Mouse (Mus musculus) spleen, adult 18-20 months (tissue): ENCODE measurements at regions not wholly inside any gene's neighbourhood (a gene's known extent, or its start where the extent isn't known, plus 50 kb on each side); places are given as distances from the start of the nearest gene placed in this dataset.

Experiments
- DNase-seq, 2 experiments: peaks; one replicate each; pipeline ENCODE4 v3.0.0; 2022; ENCODE audit warnings: mixed read lengths in 2 of 2

- DNase-seq = no peak
These were observed 245.2 kb upstream of the 1700056E22Rik start for GRCm38 (mm10) chr1:184279263-184279662.

GRCm38 (mm10) chr1:184277001-184277400 lies 242.9 kb upstream of the 1700056E22Rik start:
- no peak for DNase-seq

DNA sequence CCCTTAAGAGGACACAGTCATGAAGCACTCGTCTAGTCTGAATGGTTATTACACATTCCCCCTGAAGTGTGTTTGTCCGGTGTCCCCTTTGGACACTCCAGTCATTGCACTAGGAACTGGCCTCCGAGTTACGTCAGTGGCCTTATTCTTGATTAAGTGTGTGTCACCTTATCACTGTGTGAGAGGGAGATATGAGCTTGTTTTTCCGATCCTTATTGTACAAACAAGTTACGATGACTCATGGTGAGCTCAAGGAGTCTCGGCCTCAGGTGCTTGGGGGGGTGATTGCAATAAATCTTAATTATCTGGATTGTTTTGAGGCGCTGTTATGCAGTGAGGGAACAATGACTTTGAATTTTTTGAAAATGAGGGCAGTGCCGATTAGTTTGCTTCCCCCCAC lies 241.8 kb upstream of the 1700056E22Rik start:
- DNase-seq = no peak

- DNase-seq = no peak
These were observed 241.3 kb upstream of the 1700056E22Rik start for GRCm38 (mm10) chr1:184275396-184275795.

DNA sequence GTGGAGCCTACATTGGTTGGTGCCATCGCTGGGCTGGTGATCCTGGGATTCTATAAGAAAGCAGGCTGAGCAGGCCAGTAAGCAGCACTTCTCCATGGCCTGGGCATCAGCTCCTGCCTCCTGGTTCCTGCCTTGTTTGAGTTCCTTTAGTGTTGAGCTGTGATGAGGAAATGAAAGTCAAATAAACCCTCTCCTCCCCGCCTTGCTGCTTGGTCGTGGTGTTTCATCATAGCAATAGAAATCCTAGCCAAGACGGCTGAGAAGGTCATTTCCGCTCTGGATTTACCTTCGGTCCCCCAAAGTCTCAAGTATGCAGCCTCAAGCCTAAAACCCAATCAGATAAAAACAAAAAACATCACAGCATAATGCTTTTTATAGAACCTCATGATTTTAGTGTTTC lies 240.6 kb upstream of the 1700056E22Rik start:
- no peak for DNase-seq

- no peak for DNase-seq
These were observed 239.6 kb upstream of the 1700056E22Rik start for GRCm38 (mm10) chr1:184273722-184274121.

GRCm38 (mm10) chr1:184271254-184271653 lies 237.2 kb upstream of the 1700056E22Rik start:
- no peak for DNase-seq

DNA sequence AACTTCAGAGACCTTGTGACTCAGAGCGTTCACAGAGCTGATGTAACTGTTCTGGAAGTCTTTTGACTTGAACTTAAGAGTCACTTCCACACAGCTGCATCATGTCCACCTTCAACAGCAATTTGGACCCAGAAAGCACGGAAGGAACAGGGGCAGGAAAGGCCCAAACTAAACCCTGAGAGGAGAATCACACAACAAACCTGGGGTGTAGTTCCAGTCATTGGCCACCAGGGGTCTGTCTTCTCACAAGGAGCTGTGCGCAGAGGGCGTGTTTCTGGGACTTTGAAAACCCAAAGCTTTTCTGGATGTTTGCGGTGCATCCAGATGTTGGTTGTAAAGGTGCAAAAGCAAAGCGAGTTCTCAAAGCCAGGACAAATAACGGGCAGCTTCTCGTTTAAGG lies 231.9 kb upstream of the 1700056E22Rik start:
- peak; percentile 12 to 44 for DNase-seq

DNA sequence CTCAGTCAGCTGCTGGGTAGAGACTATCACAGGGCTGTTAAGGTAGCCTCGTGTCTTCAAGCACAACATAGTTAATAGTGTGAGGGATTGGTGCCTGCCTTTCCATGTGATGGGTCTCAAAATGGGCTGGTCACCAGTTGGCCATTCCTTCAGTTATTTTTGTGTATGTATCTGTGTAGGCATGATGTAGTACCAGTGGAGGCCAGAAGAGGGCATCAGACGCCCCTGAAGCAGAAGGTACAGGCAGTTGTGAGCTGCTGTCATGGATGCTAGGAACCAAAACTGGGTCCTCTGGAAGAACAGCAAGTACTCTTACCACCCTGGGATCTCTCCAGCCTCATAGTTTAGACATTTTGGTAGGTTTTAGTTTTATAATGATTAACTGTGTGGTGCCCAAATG lies 228.9 kb upstream of the 1700056E22Rik start:
- peak in 1 of 2 experiments; percentile 32 for DNase-seq

GRCm38 (mm10) chr1:184261385-184261727 lies 227.3 kb upstream of the 1700056E22Rik start:
- no peak for DNase-seq

DNA sequence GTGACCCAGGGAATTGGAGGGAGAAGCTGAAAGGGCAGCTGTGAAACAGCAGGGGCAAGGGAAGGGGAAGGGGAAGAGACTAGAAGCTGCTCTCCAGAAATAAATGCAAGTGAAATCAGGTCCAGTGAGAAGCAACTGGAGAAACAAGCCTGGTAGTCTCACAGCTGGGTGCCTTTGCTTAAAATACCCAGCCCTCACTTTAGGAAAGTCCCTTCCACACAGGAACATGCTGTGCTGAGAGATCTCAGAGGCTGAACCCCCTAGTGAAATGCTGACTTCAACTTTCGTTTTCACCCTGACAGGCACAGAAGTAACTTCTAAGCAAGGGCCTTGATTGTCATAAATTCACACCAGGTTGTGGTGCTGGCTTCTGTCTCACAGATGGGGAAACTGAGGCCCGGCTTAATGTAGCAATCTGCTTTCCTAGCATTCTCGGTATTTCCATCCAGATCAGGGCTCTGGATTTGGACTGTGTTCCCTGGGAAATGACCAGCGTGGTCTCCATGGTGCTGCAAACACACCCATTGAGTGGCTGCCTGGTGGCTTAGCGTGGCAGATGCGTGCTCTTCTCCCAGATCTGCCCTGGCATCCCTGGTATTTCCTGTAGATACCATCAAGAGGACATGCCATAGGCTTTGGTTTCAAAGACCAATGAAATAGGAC lies 226.8 kb upstream of the 1700056E22Rik start:
- DNase-seq = peak; percentile 23 to 24

GRCm38 (mm10) chr1:184259853-184260252 lies 225.8 kb upstream of the 1700056E22Rik start:
- DNase-seq = no peak

DNA sequence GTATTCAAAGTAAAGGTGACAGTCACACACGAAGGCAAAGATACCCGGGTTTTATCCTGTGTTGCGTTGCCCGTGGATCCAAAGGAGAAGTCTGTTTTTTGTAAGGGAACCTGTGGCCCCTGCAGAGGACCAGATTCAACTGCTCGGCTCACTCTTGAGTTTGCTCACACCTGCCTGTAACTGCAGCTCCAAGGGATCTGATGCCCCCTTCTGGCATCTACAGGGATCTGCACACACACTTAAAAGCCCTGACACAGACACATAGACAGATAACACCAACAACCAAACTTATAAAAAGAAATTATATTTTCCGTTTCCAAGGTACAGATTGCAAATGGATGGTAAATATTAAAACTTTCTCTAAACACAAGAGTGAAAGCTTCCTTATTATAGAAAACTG lies 223.3 kb upstream of the 1700056E22Rik start:
- DNase-seq = no peak

DNA sequence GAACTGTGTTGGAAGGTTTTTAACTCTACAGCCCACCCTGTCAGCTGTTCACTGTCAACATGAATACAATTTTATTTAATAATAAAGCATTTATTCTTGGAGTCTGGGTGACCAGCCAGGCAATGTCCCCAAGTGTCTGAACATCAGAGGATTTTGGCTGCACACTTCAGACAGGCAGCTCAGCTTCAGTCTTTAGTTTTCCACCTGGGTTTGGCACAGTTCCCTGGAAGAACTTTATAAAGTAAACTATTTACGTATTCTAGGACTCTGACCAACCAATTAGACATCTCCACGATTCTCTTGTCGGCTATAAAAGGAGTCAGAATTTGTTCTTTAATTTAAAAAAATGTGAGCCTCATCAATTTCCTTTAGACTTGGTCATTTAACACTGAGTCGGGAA lies 220.8 kb upstream of the 1700056E22Rik start:
- DNase-seq = no peak

GRCm38 (mm10) chr1:184244730-184245488 lies 210.8 kb upstream of the 1700056E22Rik start:
- no peak for DNase-seq

DNA sequence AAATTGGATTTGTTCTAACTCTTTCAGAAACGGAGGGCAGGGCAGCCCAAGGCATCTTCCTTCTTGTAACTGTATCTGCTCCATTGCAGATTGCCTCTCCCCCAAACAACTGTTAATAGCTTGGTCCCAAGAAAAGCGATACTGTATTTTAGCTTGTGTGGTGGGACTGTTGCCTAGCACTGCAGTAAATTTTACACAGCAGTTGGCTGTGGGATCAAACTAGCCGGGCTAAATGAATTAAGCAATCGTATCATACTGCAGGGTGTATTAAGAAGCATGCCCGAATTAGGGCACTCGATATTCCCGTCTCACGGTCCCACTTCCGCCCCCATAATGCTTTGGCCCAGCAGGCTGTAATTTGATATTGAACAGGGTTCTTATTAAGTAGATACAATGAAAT lies 210.2 kb upstream of the 1700056E22Rik start:
- no peak for DNase-seq

DNA sequence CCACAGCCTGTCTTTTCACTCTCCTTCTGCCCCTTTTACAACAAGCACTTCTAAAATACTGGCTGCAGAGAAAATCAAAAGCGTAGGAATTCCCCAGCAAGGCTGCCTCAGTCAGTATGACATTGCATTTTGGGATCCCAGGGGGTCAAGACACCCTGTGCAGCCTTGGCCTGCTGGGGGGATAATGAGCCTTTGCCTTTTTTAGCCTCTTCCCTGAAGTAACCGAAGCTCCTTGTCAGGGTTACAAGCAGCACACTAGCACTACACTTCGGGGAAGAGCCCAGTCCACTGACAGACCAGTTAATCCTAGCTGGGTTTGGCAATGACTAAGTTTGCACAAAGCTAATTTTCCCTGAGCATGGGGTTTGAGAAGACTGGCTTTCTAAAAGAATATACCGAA lies 207.7 kb upstream of the 1700056E22Rik start:
- no peak for DNase-seq

DNA sequence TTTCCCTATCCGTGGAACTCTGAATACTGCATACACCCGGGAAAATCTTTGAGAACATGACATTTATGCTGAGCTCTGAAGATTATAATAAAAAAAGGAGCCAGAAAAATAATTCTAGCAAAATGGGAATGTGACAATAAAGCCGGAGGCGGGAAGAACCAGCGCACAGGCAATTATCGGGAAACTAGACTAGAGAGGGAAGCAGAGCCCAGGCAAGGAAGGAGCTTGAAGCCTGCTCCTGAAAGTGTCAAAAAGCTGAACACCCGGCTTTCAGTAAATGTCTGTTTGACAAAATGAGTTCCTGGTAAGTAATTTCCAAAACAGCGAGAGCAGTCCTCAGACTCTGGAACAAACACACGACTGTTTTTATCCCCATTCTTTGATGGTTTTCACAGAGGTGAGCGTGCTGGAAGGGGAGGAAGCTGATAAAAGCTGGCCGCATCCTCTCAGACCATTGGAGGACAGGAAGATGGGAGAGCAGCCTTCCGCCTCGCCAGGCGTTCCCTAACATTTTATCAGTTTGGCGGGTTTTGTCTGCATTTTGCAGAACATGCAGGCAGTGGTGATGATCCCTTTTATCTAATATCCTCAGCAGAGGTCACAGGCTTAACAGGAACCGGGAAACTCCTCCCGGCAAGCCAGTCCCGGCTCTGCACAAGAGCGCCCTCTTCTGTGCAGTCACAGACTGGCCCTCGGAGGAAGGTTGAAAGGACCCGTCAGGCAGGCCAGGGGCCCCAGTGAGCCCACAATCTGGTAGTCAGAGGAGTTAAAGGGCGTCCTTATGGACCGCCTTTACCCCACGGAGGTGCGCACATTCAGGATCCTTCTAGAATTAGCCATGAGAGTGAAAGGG lies 201.3 kb upstream of the 1700056E22Rik start:
- DNase-seq = peak; percentile 19 to 59

DNA sequence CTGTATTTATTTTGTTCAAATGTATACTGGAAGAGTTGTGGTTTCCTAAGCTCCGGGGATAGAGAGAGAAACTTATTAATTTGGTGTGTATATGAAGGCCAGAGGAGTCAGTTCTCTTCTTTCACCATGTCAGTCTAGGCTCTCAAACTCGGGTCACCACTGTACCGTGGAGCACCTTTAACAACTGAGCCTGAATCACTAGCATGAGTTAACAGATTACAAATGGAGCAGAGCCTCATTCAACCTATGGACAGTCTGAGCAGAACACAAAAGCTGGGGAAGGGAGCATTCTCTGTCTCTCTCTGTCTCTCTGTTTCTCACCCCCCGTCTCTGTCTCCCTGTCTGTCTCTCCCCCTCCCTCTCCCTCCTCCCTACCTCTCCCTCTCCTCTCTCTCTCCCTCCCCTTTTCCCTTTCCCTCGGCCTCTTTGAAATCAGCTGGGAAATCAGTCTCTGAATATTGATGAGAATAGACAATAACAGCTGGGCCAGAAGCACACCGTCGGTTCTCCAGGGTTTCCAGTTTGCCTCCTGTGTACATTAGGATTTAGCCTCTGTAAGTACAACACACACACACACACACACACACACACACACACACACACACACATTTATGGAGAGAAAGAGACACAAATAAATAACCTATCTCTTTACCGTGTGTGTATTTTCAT lies 200.4 kb upstream of the 1700056E22Rik start:
- DNase-seq = no peak

GRCm38 (mm10) chr1:184233741-184234255 lies 199.7 kb upstream of the 1700056E22Rik start:
- DNase-seq = no peak

GRCm38 (mm10) chr1:184222326-184222725 lies 188.2 kb upstream of the 1700056E22Rik start:
- DNase-seq = no peak

DNA sequence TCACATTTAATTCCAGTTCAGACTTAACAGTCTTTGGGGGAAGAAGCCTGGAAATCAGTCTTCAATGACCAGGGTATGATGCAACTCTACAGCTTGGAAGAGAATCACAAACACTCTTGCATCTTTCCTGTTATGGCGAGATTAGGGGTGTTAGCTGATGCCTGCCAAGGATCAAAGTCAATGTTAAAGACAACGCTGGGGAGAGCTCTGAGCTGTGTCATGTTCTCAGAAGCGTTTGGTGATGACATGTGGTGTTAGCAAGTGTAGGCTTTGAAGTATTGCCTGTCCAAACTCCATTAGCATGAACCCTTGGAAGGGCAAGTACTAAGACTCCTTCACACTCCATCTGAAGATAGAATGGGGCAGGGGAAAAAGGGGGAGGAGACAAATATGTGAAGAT lies 187.7 kb upstream of the 1700056E22Rik start:
- DNase-seq = no peak

- DNase-seq = no peak
These were observed 163.2 kb upstream of the 1700056E22Rik start for GRCm38 (mm10) chr1:184197272-184197671.
